Mouse (Mus musculus) hindbrain, embryonic 15.5 days (tissue): ENCODE results near the gene Mfap3. TPM values are rescaled to one million over a fixed set of nuclear protein-coding genes. Genes with fewer than 3 reads are reported as not detected.
"Not testable (repeated sequence)": the region's sequence is repeated elsewhere in the genome, so short reads cannot be mapped to it uniquely, and the experiment has no call there.

Source experiments
- ATAC-seq: fragments of 200-750 bp; cut with Nextera tagmentation; 2 replicates; pipeline ENCODE4 v1.8.0; 2017; ENCODE audit warnings: low read depth, moderate number of reproducible peaks, moderate TSS enrichment; ENCODE audit not compliant: low FRiP score
- H3K27ac ChIP-seq: fragments of 300-500 bp; sonication (generic); replicated peaks from 2 replicates; pipeline ENCODE4 v1.5.1; 2015; ENCODE audit warnings: mild to moderate bottlenecking, inconsistent platforms
- H3K27me3 ChIP-seq: fragments of 300-500 bp; sonication (generic); 2 replicates; pipeline ENCODE4 v1.6.1; 2015; ENCODE audit warnings: control low read depth, inconsistent platforms
- H3K36me3 ChIP-seq: fragments of 300-500 bp; sonication (generic); 2 replicates; pipeline ENCODE4 v1.6.1; 2015; ENCODE audit warnings: control low read depth, inconsistent platforms
- H3K4me1 ChIP-seq: fragments of 300-500 bp; sonication (generic); replicated peaks from 2 replicates; pipeline ENCODE4 v1.6.1; 2015; ENCODE audit warnings: control low read depth, inconsistent platforms
- H3K4me2 ChIP-seq: fragments of 300-500 bp; sonication (generic); 2 replicates; pipeline ENCODE4 v1.6.1; 2015; ENCODE audit warnings: moderate library complexity, mild to moderate bottlenecking, inconsistent platforms
- H3K4me3 ChIP-seq: fragments of 300-500 bp; sonication (generic); 2 replicates; pipeline ENCODE4 v1.5.1; 2015; ENCODE audit warnings: mild to moderate bottlenecking, inconsistent platforms
- H3K9ac ChIP-seq: fragments of 300-500 bp; sonication (generic); 2 replicates; pipeline ENCODE4 v1.6.1; 2015; ENCODE audit warnings: inconsistent platforms
- H3K9me3 ChIP-seq: fragments of 300-500 bp; sonication (generic); 2 replicates; pipeline ENCODE4 v1.6.1; 2016; ENCODE audit warnings: control low read depth, inconsistent platforms
- WGBS: fragments of 180-500 bp; shearing (Covaris S2); methylation state at CpG from one replicate; pipeline ENCODE4 v1.1.7; 2015; 5-methylcytosine and 5-hydroxymethylcytosine counted together
- polyA plus RNA-seq: library from polyadenylated mRNA; unstranded; fragments of >200 nt; fragmentation: Nextera tagmentation; extraction: Ambion mirVana; gene quantifications from 2 replicates; pipeline ENCODE4 v1.2.1, GENCODE M21; 2015

Mfap3 gene
- polyA plus RNA-seq, 1 experiment from 2014 or later = 59.5 TPM

DNA sequence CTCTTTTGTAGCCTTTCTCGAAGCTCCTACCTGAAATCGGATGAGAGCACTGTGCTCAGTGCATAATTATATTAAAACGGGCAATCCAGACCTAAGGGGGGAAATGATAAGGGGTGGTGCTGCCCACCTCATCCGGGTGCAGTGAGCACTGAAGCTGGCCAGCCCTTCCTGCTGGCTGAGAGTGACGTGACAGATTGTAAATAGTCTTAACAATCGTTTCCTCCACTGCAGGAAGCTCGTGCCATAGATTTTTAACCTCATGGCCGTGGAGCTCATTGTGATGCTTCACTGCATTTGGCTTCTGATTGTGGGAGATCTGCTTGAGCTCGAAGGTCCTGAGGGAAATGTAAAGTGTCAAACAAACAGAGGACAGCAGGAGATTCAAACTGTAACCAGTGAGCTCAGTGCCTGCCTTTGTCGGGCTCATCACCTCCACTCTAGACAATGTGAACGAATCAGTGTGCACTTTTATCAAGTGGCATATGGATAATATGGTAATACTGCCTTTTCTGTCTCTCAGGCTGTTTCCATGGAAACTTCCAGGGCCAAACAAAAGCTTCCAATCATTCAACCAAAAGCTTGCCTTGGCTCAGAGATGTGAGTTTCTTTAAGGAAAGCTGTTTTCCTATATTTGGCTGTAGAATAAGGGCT is 13.0 kb downstream of the Mfap3 start:
- Histone ChIP-seq H3K27ac (peak overlapping the region; percentile 73), H3K4me2 (no peak overlapping the region), H3K9ac (no peak overlapping the region), H3K36me3 (peaks cover 16% of the 10 kb centered on the region; the same call in 1 of the 2 replicates), H3K9me3 (no peaks in the 10 kb centered on the region), H3K27me3 (no peaks in the 10 kb centered on the region), H3K4me3 (no peak overlapping the region), H3K4me1 (peaks cover 19% of the 10 kb centered on the region)
- whole genome bisulfite sequencing = 14% methylated on average over 11 of the region's 11 CpGs
- ATAC-seq = peak; percentile 72

- Histone ChIP-seq H3K4me1 (peaks cover 19% of the 10 kb centered on the region), H3K4me3 (no peak overlapping the region), H3K4me2 (no peak overlapping the region), H3K27me3 (no peaks in the 10 kb centered on the region), H3K9me3 (no peaks in the 10 kb centered on the region), H3K27ac (peak overlapping the region; percentile 73), H3K9ac (no peak overlapping the region), H3K36me3 (peaks cover 16% of the 10 kb centered on the region; the same call in 1 of the 2 replicates)
- 91% methylated on average over 4 of the region's 4 CpGs for WGBS
- ATAC-seq = no peak
Observed at GRCm38 (mm10) chr11:57532306-57532705, 13.8 kb downstream of the Mfap3 start.

DNA sequence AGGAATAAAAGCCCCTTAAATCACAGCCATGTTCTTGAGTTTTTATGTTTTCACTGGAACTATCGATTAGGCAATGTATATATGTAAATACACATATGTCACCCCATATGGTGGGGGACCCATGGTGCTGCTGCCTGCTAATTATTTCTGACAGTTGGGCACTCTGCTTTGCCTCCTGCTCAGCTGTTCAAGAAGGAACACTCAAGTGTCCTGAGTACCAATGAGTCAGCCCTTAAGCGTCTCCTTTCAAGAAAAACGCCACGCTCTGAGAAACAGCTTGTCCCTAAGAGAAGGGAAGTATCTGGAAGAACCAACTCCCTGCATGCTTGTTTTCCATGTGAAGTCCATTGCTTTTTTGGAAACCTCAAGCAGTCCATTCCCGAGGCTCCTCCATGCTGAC is 17.4 kb downstream of the Mfap3 start:
- no peak overlapping the region for H3K27ac ChIP-seq
- H3K4me3 ChIP-seq = no peak overlapping the region
- no peaks in the 10 kb centered on the region for H3K9me3 ChIP-seq
- H3K4me2 ChIP-seq = no peak overlapping the region
- H3K9ac ChIP-seq = no peak overlapping the region
- ATAC-seq = no peak
- peaks cover 2% of the 10 kb centered on the region; the same call in 1 of the 2 replicates for H3K36me3 ChIP-seq
- WGBS = 80% methylated on average over 5 of the region's 5 CpGs
- H3K4me1 ChIP-seq = peaks cover 15% of the 10 kb centered on the region
- H3K27me3 ChIP-seq = no peaks in the 10 kb centered on the region

DNA sequence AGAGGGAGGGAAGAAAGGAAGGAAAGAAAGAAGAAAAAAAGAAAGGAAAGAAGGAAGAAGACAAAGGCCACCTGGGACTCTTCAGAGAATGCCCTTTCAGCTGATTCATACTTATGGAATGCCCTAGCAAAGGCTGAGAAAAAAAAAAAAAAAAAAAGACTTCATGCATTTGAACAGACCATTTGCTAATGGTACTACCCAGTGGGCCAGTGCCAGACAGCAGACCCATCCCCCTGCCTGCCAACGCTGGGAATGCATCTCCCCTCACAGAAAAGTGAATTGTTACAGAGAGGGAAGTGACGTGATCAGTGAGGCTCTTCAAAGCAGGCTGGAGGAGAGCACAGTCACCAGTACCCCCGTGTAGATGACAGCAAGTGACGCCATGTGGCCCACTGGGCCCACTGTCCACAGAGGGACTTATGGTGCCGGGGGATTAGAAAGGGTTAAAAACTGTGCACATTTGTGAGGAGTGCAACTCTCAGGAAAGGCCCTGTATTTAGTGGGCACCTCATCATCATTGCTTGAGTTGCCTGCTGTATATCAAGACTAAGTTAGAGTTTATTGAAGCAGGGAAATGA is 21.5 kb downstream of the Mfap3 start:
- no peaks in the 10 kb centered on the region for H3K4me1 ChIP-seq
- ATAC-seq = no peak
- H3K36me3 ChIP-seq = no peaks in the 10 kb centered on the region
- no peaks in the 10 kb centered on the region for H3K27me3 ChIP-seq
- H3K9ac ChIP-seq = no peak overlapping the region
- H3K27ac ChIP-seq = no peak overlapping the region
- H3K9me3 ChIP-seq = no peaks in the 10 kb centered on the region
- H3K4me3 ChIP-seq = no peak overlapping the region
- H3K4me2 ChIP-seq = no peak overlapping the region
- 71% methylated on average over 5 of the region's 5 CpGs for WGBS

- 76% methylated on average over 2 of the region's 2 CpGs for WGBS
- no peaks in the 10 kb centered on the region for H3K27me3 ChIP-seq
- H3K36me3 ChIP-seq = no peaks in the 10 kb centered on the region
- H3K4me1 ChIP-seq = no peaks in the 10 kb centered on the region
- H3K9me3 ChIP-seq = no peaks in the 10 kb centered on the region
- H3K9ac ChIP-seq = no peak overlapping the region
- H3K4me2 ChIP-seq = no peak overlapping the region
- no peak overlapping the region for H3K27ac ChIP-seq
- H3K4me3 ChIP-seq = no peak overlapping the region
- no peak for ATAC-seq
Observed at GRCm38 (mm10) chr11:57540681-57541080, 22.2 kb downstream of the Mfap3 start.

- H3K27ac ChIP-seq = no peak overlapping the region
- no peak overlapping the region for H3K4me3 ChIP-seq
- H3K9me3 ChIP-seq = no peaks in the 10 kb centered on the region
- peak; percentile 62 for ATAC-seq
- H3K4me1 ChIP-seq = peaks cover 26% of the 10 kb centered on the region
- no peak overlapping the region for H3K9ac ChIP-seq
- no peaks in the 10 kb centered on the region for H3K27me3 ChIP-seq
- 17% methylated on average over 18 of the region's 18 CpGs for WGBS
- H3K36me3 ChIP-seq = no peaks in the 10 kb centered on the region
- peak overlapping the region; percentile 35 for H3K4me2 ChIP-seq
Observed at GRCm38 (mm10) chr11:57548618-57549550, 30.4 kb downstream of the Mfap3 start.

DNA sequence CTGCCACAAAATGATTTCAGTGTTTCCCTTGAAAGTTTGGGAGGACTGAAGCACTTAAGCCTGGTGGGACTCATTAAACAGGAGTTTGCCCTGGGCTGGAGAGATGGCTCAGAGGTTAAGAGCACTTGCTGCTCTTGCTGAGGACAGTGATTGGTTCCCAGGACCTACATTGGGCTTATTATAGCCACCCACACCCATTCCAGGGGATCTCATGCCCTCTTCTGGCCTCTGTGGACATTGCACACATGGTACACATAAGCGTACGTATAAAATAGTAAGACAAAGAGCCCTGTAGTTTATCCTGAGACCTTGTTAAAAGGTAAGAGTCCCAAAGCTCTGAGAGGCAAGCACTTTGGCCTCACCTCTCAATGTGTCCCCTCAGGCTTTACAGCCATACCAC is 31.8 kb downstream of the Mfap3 start:
- Histone ChIP-seq H3K9ac (no peak overlapping the region), H3K4me2 (no peak overlapping the region), H3K4me1 (peaks cover 26% of the 10 kb centered on the region), H3K4me3 (no peak overlapping the region), H3K9me3 (no peaks in the 10 kb centered on the region), H3K27ac (no peak overlapping the region), H3K36me3 (no peaks in the 10 kb centered on the region), H3K27me3 (no peaks in the 10 kb centered on the region)
- no peak for ATAC-seq
- WGBS = 94% methylated on average over 2 of the region's 2 CpGs

DNA sequence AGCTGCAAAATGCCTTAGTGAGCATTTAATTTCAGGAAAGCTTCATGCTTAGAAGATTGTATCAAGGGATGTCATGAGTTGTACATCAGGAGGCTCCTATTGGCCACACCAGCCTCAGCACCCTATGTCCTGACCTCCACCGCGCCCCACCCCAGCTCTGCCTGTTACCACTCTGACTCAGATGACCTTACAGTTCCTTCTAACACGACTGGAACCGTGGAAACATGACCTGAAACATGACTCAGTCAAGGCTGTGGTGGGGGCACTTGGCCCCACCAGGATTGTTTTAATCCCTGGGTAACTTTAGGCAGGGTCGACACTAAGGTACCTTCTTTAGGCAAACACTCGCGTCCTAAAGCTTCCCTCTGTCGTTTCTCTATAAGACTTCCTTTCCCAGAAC is 32.6 kb downstream of the Mfap3 start:
- ATAC-seq = no peak
- Histone ChIP-seq H3K9me3 (no peaks in the 10 kb centered on the region), H3K9ac (no peak overlapping the region), H3K4me3 (no peak overlapping the region), H3K36me3 (no peaks in the 10 kb centered on the region), H3K4me1 (peaks cover 26% of the 10 kb centered on the region), H3K27ac (no peak overlapping the region), H3K4me2 (no peak overlapping the region), H3K27me3 (no peaks in the 10 kb centered on the region)
- 91% methylated on average over 8 of the region's 8 CpGs for WGBS

DNA sequence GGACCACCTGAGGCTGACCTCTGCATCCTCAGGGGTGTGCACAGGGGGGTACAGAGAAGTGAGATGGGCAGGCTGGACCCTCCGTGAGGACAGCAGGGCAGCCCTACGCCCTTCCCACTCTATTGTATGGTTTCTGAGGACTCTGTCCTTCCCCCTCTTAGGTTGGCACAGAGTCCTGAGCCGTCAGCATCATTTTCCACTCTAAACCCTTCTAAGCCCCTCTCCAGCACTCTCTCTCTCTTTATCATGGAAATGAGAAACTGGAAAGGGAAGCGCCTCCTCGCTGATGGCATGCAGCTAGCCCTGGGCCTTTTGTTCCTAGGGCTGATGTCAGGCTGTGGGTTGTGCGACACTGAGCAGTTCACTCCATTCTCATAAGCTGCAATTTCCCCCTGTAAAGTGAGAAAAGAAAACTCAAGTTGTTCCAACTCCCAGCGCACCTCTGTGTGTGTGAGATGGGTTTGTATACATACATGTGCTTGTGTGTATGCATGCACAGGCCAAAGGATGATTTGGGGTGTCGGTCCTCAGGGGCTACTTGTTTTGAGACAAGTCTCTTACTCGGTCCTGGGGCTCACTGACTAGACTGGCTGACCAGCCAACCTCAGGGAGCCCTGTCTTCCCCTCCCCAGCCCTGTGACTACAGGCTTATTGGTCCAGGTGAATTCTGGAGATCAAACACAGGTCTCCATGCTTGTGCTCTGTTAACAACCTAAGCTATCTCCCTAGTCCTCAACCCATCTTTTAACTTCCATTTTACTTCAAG is 34.7 kb downstream of the Mfap3 start:
- Histone ChIP-seq H3K27ac (peak overlapping the region; percentile 51; the same call in 1 of the 2 replicates), H3K4me3 (no peak overlapping the region), H3K9me3 (no peaks in the 10 kb centered on the region), H3K27me3 (no peaks in the 10 kb centered on the region), H3K9ac (no peak overlapping the region), H3K36me3 (no peaks in the 10 kb centered on the region), H3K4me2 (no peak overlapping the region), H3K4me1 (peaks cover 17% of the 10 kb centered on the region)
- 24% methylated on average over 9 of the region's 9 CpGs for WGBS
- peak; percentile 83 for ATAC-seq

GRCm38 (mm10) chr11:57557936-57558335 is 39.5 kb downstream of the Mfap3 start:
- not testable (repeated sequence) for H3K4me1 ChIP-seq, H3K27me3 ChIP-seq, H3K9ac ChIP-seq, H3K9me3 ChIP-seq, H3K36me3 ChIP-seq, H3K4me3 ChIP-seq, ATAC-seq, H3K27ac ChIP-seq, H3K4me2 ChIP-seq
- 92% methylated on average over 9 of the region's 10 CpGs for WGBS

DNA sequence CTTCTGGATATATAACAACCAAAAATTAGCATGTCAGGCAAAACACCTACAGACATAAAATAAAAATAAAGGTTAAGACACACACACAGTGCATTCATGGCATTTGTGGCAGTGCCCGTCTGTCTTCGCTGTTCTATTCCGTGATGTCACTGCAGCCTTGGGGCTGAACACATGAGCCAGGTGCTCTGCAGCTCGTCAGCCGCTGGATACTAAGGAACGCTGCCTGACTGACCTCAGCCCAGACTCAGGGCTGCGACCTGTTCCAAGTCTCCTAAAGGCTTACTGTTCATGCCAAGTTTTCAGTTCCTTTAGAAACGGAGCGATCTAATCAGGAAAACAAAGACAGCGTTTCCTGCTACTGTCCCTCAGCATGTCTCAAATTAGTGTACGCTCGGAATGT is 46.1 kb downstream of the Mfap3 start:
- peaks cover 18% of the 10 kb centered on the region for H3K4me1 ChIP-seq
- H3K36me3 ChIP-seq = no peaks in the 10 kb centered on the region
- ATAC-seq = no peak
- no peak overlapping the region for H3K27ac ChIP-seq
- no peaks in the 10 kb centered on the region for H3K27me3 ChIP-seq
- H3K4me2 ChIP-seq = no peak overlapping the region
- 52% methylated on average over 12 of the region's 12 CpGs for WGBS
- H3K4me3 ChIP-seq = no peak overlapping the region
- no peak overlapping the region for H3K9ac ChIP-seq
- H3K9me3 ChIP-seq = no peaks in the 10 kb centered on the region
